Mouse (Mus musculus) G1E (cell line): Measurements from ENCODE around the gene Syn3. TPM values are rescaled to one million over a fixed set of nuclear protein-coding genes. Genes with fewer than 3 reads are reported as not detected.

ENCODE experiments used
- ATAC-seq: 2 replicates; pipeline ENCODE4 v1.8.0; 2016; ENCODE audit warnings: mild to moderate bottlenecking; ENCODE audit not compliant: insufficient number of reproducible peaks, poor library complexity, low FRiP score, severe bottlenecking; ENCODE audit errors: extremely low read depth
- DNase-seq: peaks from one replicate; pipeline ENCODE4 v3.0.0; 2012; ENCODE audit warnings: low spot score
- H3K27me3 ChIP-seq: 2 replicates; pipeline ENCODE4 v1.6.1; 2012; ENCODE audit warnings: mild to moderate bottlenecking, low read length, inconsistent platforms; ENCODE audit not compliant: insufficient read depth
- H3K36me3 ChIP-seq: replicated peaks from 2 replicates; pipeline ENCODE3; 2012; ENCODE audit warnings: mild to moderate bottlenecking, inconsistent platforms
- H3K4me1 ChIP-seq: 2 replicates; pipeline ENCODE4 v1.6.1; 2012; ENCODE audit warnings: low read depth, low read length, inconsistent platforms, mixed read lengths; ENCODE audit not compliant: insufficient read depth
- H3K4me3 ChIP-seq: 2 replicates; pipeline ENCODE4 v1.5.1; 2012; ENCODE audit warnings: low read depth, mild to moderate bottlenecking, inconsistent platforms, low read length, moderate library complexity, mixed read lengths
- H3K9me3 ChIP-seq: replicated peaks from 2 replicates; pipeline ENCODE4 v1.6.1; 2012; ENCODE audit warnings: inconsistent platforms
- CTCF ChIP-seq: IDR thresholded peaks from 2 replicates; pipeline ENCODE4 v1.5.1; 2012; ENCODE audit warnings: low read depth, low read length, inconsistent platforms, mixed read lengths
- GATA1 ChIP-seq: IDR thresholded peaks from 2 replicates; pipeline ENCODE4 v1.6.1; 2012; ENCODE audit warnings: borderline replicate concordance, low read length, inconsistent platforms, mixed read lengths
- GATA2 ChIP-seq: IDR thresholded peaks from 2 replicates; pipeline ENCODE4 v1.6.1; 2012; ENCODE audit warnings: low read depth, low read length, inconsistent platforms, borderline replicate concordance
- POLR2AphosphoS5 ChIP-seq: IDR thresholded peaks from 2 replicates; pipeline ENCODE4 v1.6.1; 2012; ENCODE audit warnings: low read depth, low read length, inconsistent platforms; ENCODE audit not compliant: insufficient replicate concordance
- TAL1 ChIP-seq: conservative IDR thresholded peaks from 2 replicates; pipeline ENCODE4 v1.6.1; 2012; ENCODE audit warnings: low read depth, low read length, inconsistent platforms, mixed read lengths
- polyA plus RNA-seq: library from polyadenylated mRNA; stranded (reverse); fragments of >175 nt; gene quantifications from 2 replicates; pipeline ENCODE4 v1.2.3, GENCODE M21; 2012
- total RNA-seq, 2 experiments: library from RNA; stranded (forward) in 1 of 2; stranded (reverse) in 1 of 2; fragments of 200-1000 nt in 1 of 2; fragments of >200 nt in 1 of 2; fragmentation: Nextera tagmentation in 1 of 2; gene quantifications; 2 replicates each; pipeline ENCODE4 v1.2.3; 2014 to 2017

The Syn3 gene
- total and polyA plus RNA-seq, 3 experiments = 0.44 TPM; not detected in 2

DNA sequence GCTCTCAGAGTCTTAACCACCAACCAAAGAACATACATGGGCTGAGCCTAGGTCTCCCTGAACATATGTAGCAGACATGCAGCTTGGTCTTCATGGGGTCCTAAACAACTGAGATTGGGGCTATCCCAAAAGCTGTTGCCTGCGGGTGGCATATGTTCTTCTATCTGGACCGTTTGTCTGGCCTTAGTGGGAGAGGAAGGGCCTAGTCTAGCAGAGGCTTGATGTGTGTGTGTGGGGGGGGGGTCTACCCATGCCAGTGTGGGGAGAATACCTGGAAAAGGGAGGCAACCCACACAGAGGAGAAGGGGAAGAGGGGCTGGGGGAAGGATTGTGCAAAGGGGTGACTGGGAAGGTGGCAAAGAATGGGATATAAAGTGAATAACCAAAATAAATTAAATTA is 281.9 kb downstream of the Syn3 start:
- H3K4me3 ChIP-seq = no peak overlapping the region
- H3K36me3 ChIP-seq = no peaks in the 10 kb centered on the region
- no peak for ATAC-seq
- H3K4me1 ChIP-seq = no peaks in the 10 kb centered on the region
- no peak for DNase-seq
- H3K9me3 ChIP-seq = no peaks in the 10 kb centered on the region
- no peaks in the 10 kb centered on the region for H3K27me3 ChIP-seq
- TF ChIP-seq GATA1 (no peak), TAL1 (no peak), GATA2 (no peak), CTCF (no peak), POLR2AphosphoS5 (no peak)

DNA sequence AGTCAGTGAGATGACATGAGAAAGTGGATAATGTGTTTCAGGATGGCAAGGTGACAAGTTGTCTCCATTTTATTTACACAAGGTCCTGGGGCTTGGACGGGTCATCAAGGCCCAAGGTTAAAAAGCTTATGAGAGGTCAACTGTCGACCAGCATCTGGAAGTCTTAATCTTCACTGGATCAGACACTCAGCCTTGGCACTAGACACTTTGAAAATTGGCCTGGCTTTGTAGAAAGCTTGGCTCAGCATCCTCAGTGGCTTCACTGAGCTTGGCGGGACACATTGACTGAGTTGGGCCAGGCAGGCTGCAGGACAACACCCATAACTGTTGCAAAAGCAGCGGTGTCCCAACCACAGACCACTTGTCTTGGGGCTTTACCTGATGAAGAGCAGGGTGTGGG is 286.6 kb downstream of the Syn3 start:
- no peak for DNase-seq
- H3K27me3 ChIP-seq = no peaks in the 10 kb centered on the region
- no peaks in the 10 kb centered on the region for H3K36me3 ChIP-seq
- no peak for ATAC-seq
- no peak overlapping the region for H3K4me3 ChIP-seq
- H3K9me3 ChIP-seq = no peaks in the 10 kb centered on the region
- TF ChIP-seq GATA2 = no peak
- TF ChIP-seq GATA1 = no peak
- no peak for TF ChIP-seq CTCF
- no peak for TF ChIP-seq TAL1
- H3K4me1 ChIP-seq = no peaks in the 10 kb centered on the region

DNA sequence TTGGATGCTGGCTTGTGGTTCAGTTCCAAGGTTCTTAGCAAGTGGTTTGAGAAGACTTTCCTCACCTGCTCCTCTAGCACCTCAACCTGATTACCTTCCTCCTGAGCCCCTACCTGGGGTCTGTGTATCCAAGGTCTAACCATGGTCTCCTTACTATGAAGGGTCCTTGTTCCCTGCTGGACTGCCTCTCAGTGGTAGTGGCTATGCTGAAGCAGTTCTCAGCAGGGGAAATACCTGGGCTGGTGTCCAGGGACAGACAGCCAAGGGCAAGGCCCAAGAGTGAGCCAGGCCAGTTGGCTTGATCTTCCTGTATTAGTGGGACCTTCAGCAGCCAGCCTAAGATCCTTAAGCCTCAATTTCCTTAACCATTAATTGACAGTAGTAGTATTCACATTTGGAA is 294.8 kb downstream of the Syn3 start:
- H3K36me3 ChIP-seq = no peaks in the 10 kb centered on the region
- no peak for ATAC-seq
- no peaks in the 10 kb centered on the region for H3K9me3 ChIP-seq
- TF ChIP-seq CTCF = no peak
- TF ChIP-seq POLR2AphosphoS5 = no peak
- no peak for TF ChIP-seq GATA2
- TF ChIP-seq GATA1 = no peak
- no peak for TF ChIP-seq TAL1
- 0 out of 2 replicates have a peak, but pooled peaks cover 2% of the 10 kb centered on the region for H3K27me3 ChIP-seq
- H3K4me1 ChIP-seq = no peaks in the 10 kb centered on the region
- no peak for DNase-seq
- H3K4me3 ChIP-seq = no peak overlapping the region

DNA sequence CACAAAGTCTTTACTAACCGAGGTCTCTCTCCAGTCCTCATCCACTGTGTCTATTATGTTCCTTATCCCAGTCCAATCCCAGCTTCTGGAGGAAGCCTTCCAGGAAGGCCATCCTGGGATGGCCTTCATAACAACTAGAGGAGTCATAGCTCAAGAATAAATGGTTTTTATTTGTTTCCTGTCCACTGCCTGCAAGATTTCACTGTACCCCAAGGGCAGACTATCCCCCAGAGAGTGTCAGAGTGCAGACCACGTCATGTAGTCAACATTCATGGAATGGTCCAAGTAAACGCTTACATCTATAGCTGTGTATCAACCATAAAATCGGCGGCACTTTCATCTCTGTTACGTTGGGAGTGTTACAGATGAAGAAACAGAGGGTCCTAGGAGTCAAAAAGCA is 295.5 kb downstream of the Syn3 start:
- no peak for TF ChIP-seq CTCF
- TF ChIP-seq POLR2AphosphoS5 = no peak
- no peak for TF ChIP-seq GATA1
- no peak for TF ChIP-seq TAL1
- TF ChIP-seq GATA2 = no peak
- H3K27me3 ChIP-seq = 0 out of 2 replicates have a peak, but pooled peaks cover 2% of the 10 kb centered on the region
- H3K4me1 ChIP-seq = no peaks in the 10 kb centered on the region
- ATAC-seq = no peak
- no peak for DNase-seq
- H3K9me3 ChIP-seq = no peaks in the 10 kb centered on the region
- no peak overlapping the region for H3K4me3 ChIP-seq
- no peaks in the 10 kb centered on the region for H3K36me3 ChIP-seq

DNA sequence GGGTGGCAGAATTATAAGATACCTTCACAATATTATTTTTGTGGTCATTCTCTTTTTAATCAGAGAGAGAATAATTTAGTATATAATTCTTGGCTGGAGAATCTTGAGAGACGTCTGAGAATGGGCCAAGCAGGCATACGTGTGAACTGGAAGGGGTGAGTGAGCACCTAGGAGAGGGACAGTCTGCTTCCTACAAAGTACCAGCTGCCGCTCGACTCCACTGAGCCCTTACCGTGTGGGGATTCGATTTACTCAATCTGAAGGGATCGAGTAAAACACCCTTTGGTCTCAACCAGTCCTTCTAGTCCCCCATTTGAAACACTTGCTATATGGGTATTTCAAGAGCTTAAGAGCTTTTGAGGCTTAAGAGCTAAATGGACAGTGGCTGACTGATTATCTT is 296.9 kb downstream of the Syn3 start:
- Histone ChIP-seq H3K27me3 (0 out of 2 replicates have a peak, but pooled peaks cover 2% of the 10 kb centered on the region), H3K4me1 (no peaks in the 10 kb centered on the region), H3K4me3 (no peak overlapping the region), H3K9me3 (no peaks in the 10 kb centered on the region), H3K36me3 (no peaks in the 10 kb centered on the region)
- TF ChIP-seq TAL1 = no peak
- TF ChIP-seq GATA2 = no peak
- no peak for TF ChIP-seq POLR2AphosphoS5
- DNase-seq (no peak), ATAC-seq (no peak)

GRCm38 (mm10) chr10:86201006-86201405 is 297.7 kb downstream of the Syn3 start:
- Histone ChIP-seq H3K36me3 (no peaks in the 10 kb centered on the region), H3K4me1 (no peaks in the 10 kb centered on the region), H3K27me3 (0 out of 2 replicates have a peak, but pooled peaks cover 2% of the 10 kb centered on the region), H3K4me3 (no peak overlapping the region), H3K9me3 (no peaks in the 10 kb centered on the region)
- no peak for TF ChIP-seq GATA2
- no peak for TF ChIP-seq GATA1
- TF ChIP-seq TAL1 = no peak
- no peak for TF ChIP-seq POLR2AphosphoS5
- no peak for TF ChIP-seq CTCF
- DNase-seq (no peak), ATAC-seq (no peak)

- 0 out of 2 replicates have a peak, but pooled peaks cover 6% of the 10 kb centered on the region for H3K27me3 ChIP-seq
- no peaks in the 10 kb centered on the region for H3K4me1 ChIP-seq
- TF ChIP-seq CTCF = no peak
- TF ChIP-seq GATA2 = no peak
- no peak for TF ChIP-seq GATA1
- no peak for TF ChIP-seq POLR2AphosphoS5
- no peak for TF ChIP-seq TAL1
- ATAC-seq (no peak), DNase-seq (no peak)
- no peaks in the 10 kb centered on the region for H3K9me3 ChIP-seq
- no peak overlapping the region for H3K4me3 ChIP-seq
- H3K36me3 ChIP-seq = no peaks in the 10 kb centered on the region
These were observed 302.2 kb downstream of the Syn3 start for GRCm38 (mm10) chr10:86196414-86197025.
